Mouse (Mus musculus) embryonic facial prominence, embryonic 13.5 days (tissue): Measurements from ENCODE around the gene Aicda. TPM values are rescaled to one million over a fixed set of nuclear protein-coding genes. Genes with fewer than 3 reads are reported as not detected.

Experiments
- polyA plus RNA-seq: library from polyadenylated mRNA; unstranded; fragments of >200 nt; fragmentation: Nextera tagmentation; extraction: Ambion mirVana; gene quantifications from 2 replicates; pipeline ENCODE4 v1.2.1, GENCODE M21; 2015

Aicda gene
- polyA plus RNA-seq, 1 experiment from 2014 or later = 0.11 TPM

Other genes starting within 250 kb of the Aicda start
- 75.7 and 76.7 TPM in 2 replicates for gene M6pr, start 245.1 kb upstream of the Aicda start, polyA plus RNA-seq
- gene Phc1, start 213.2 kb upstream of the Aicda start, polyA plus RNA-seq = 24.5 and 25.8 TPM in 2 replicates
- 27.6 and 32.4 TPM in 2 replicates for gene Rimklb, start 55.0 kb upstream of the Aicda start, polyA plus RNA-seq
- gene Mfap5, start 48.0 kb upstream of the Aicda start, polyA plus RNA-seq = 1.7 and 2.0 TPM in 2 replicates
- 2.5 and 3.2 TPM in 2 replicates for gene Apobec1, start 48.6 kb downstream of the Aicda start, polyA plus RNA-seq
- 0.17 TPM in 1 of 2 replicates, not detected in the other for gene Gdf3, start 56.3 kb downstream of the Aicda start, polyA plus RNA-seq
- gene Dppa3, start 72.6 kb downstream of the Aicda start, polyA plus RNA-seq = not detected in 2 replicates
- 0.27 and 0.51 TPM in 2 replicates for gene Nanog, start 153.7 kb downstream of the Aicda start, polyA plus RNA-seq
- 37.0 and 38.4 TPM in 2 replicates for gene Slc2a3, start 247.8 kb downstream of the Aicda start, polyA plus RNA-seq